Mouse (Mus musculus): ENCODE measurements around the gene Ranbp1. TPM values are rescaled to one million over a fixed set of nuclear protein-coding genes. Genes with fewer than 3 reads are reported as not detected.
A peak's percentile ranks its signal among the peaks of the same experiment; 100 is the strongest.
"Not testable (repeated sequence)": the region's sequence is repeated elsewhere in the genome, so short reads cannot be mapped to it uniquely, and the experiment has no call there.

Gene Ranbp1
- polyA plus RNA-seq (2014; fragmentation: Nextera tagmentation; extraction: Ambion mirVana), result 515 and 520 TPM in 2 replicates

DNA sequence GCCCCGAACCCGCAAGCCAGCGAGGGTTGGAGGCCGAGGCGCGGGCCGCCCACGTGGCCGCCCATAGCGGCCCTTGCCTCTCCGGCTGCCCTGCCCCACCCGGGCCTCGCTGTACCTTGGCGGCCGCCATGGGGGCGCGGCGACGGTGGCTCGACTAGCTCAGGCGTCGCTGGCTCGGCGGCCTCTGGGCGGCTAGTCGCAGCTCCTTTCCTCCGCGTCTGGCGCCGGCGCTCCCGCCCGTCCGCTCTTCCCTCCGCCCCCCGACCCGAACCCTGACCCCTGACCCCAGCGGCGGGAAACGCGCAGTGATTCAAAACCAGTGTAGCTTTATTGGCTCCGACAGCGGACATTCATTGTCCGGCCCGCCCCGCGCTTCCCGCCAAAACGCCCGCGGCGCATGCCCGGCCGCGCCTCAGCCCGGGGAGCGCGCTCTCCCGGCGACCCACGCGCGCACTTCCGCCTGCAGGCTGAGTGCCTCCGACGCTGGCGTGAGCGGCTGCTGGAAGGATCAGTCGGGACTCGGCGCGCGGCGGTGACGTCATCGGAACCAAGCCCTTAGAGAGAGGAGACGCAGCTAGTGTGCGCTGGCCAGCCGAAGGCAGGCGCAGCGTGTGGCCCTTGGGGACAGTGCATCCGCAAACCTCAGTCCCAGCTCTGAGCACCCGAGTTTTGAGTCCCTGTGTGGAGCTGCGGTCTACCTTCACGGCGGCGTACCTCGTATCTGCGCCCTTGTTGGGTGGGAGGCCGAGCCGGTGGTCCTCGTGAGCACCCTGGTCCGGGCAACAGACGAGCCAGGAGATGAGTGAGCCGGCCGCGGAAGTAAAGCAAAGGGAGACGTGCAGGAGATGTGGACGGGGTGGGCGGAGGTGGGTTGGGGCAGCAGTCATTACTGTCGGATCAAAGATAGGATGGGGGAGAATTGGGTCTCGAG is at the start of gene Ranbp1, which contains the start of gene Trmt2a:
Gene Ranbp1 (minus strand): TSS at position 300 of the 931 bp plus-strand sequence.
Gene Trmt2a (plus strand): TSS at position 247 of the 931 bp plus-strand sequence.
- peaks cover 30% of the 10 kb centered on the region for H3K4me1 ChIP-seq (ENCODE audit: control insufficient read depth, insufficient read depth, low read length)
- peak within 1 kb of the TSS; percentile 88 for H3K4me2 ChIP-seq (ENCODE audit: low read depth, low read length)
- peak within 1 kb of the TSS; percentile 93 for H3K9ac ChIP-seq (ENCODE audit: low read depth, low read length)
- H3K9me3 ChIP-seq (ENCODE audit: control insufficient read depth, low read length), result no peaks in the 10 kb centered on the region
- ATAC-seq (ENCODE audit: low read depth), result peak; percentile 96
- peak within 1 kb of the TSS; percentile 85 for H3K4me3 ChIP-seq (ENCODE audit: low read depth, low read length)
- DNase-seq (ENCODE audit: low spot score), result peak; percentile 99
- H3K27ac ChIP-seq (replicated peaks; ENCODE audit: low read depth, low read length), result peak within 1 kb of the TSS; percentile 90
- H3K27me3 ChIP-seq (replicated peaks; ENCODE audit: control insufficient read depth, insufficient read depth, low read length), result no peaks in the 10 kb centered on the region
- WGBS, result under 1% methylated on average over 49 of the region's 102 CpGs
- peaks cover 71% of the 10 kb centered on the region for H3K36me3 ChIP-seq (ENCODE audit: control insufficient read depth, insufficient read depth, low read length)

GRCm38 (mm10) chr16:18289614-18290013 is 41.1 kb upstream of the Ranbp1 start:
- 0 out of 2 replicates have a peak, but pooled peaks have one; percentile 1 for ATAC-seq (ENCODE audit: low read depth)
- not testable (repeated sequence) for H3K9me3 ChIP-seq (ENCODE audit: control insufficient read depth, low read length); DNase-seq (ENCODE audit: low spot score); H3K27me3 ChIP-seq (replicated peaks; ENCODE audit: control insufficient read depth, insufficient read depth, low read length)
- peaks cover 18% of the 10 kb centered on the region for H3K4me1 ChIP-seq (ENCODE audit: control insufficient read depth, insufficient read depth, low read length)
- peaks cover 14% of the 10 kb centered on the region; the same call in 1 of the 2 replicates for H3K36me3 ChIP-seq (ENCODE audit: control insufficient read depth, insufficient read depth, low read length)
- H3K4me3 ChIP-seq (ENCODE audit: low read depth, low read length), result peak overlapping the region; percentile 92
- 0% methylated on average over 9 of the region's 10 CpGs for WGBS
- peak overlapping the region; percentile 70 for H3K27ac ChIP-seq (replicated peaks; ENCODE audit: low read depth, low read length)
- peak overlapping the region; percentile 47 for H3K4me2 ChIP-seq (ENCODE audit: low read depth, low read length)
- H3K9ac ChIP-seq (ENCODE audit: low read depth, low read length), result peak overlapping the region; percentile 60

DNA sequence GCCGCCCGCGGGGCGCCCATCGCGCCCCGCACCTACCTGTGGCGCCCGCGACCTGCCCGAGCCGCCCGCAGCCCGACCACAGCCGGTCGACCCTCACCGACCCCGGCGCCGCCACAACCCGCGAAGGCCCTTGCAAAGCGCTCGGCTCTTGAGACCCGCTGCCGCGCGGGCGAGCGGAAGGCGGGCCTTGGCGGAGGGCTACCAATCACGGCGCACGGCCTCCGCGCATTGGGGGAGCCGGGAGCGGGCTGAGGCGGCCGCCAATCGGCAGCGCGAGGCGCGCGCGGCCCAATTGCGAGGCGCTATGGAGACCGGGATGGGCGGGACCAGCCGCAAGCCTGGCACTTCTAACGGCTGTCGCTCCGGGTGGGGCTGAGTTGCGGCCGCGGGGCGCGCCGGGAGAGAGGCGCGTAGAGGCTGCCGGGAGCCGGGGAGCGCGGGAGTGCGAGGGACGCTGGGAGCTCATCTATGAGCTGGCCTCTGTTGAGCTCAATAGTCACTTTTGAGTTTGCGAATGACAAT is 40.6 kb upstream of the Ranbp1 start, which contains the start of gene Dgcr8:
Gene Dgcr8 (minus strand): TSS at position 180 of the 522 bp plus-strand sequence.
- Histone ChIP-seq H3K9ac (ENCODE audit: low read depth, low read length) (peak within 1 kb of the TSS; percentile 98), H3K9me3 (ENCODE audit: control insufficient read depth, low read length) (no peaks in the 10 kb centered on the region), H3K4me3 (ENCODE audit: low read depth, low read length) (peak within 1 kb of the TSS; percentile 92), H3K27me3 (replicated peaks; ENCODE audit: control insufficient read depth, insufficient read depth, low read length) (no peaks in the 10 kb centered on the region), H3K36me3 (ENCODE audit: control insufficient read depth, insufficient read depth, low read length) (peaks cover 19% of the 10 kb centered on the region), H3K4me1 (ENCODE audit: control insufficient read depth, insufficient read depth, low read length) (peaks cover 18% of the 10 kb centered on the region), H3K4me2 (ENCODE audit: low read depth, low read length) (peak within 1 kb of the TSS; percentile 94), H3K27ac (replicated peaks; ENCODE audit: low read depth, low read length) (peak within 1 kb of the TSS; percentile 90)
- DNase-seq (ENCODE audit: low spot score) (peak; percentile 99), ATAC-seq (ENCODE audit: low read depth) (peak; percentile 99)
- whole genome bisulfite sequencing, result under 1% methylated on average over 28 of the region's 71 CpGs

DNA sequence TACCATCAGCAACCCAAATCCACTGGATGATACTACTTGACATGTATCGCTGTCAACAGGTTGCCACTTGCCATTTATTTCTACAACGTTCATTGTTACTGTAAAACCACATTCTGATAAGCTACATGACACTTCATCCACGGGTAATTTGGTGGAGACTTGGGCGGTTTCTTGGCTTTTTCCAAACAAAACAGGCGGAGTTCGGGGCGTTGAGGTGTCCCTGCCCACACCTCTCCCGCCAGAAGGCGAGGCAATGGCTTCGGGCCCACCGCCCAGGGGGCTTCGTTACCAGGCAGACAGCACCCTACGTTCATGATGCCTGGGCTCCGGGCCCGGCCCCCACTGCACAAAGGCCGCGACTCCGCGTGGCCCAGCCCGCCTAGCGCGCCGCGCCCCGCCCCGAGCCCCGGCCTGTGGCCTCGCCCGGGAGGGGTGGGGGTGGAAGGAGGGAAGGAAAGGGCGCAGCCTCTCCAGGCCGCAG is 40.1 kb upstream of the Ranbp1 start:
- Histone ChIP-seq H3K9me3 (ENCODE audit: control insufficient read depth, low read length) (no peaks in the 10 kb centered on the region), H3K27me3 (replicated peaks; ENCODE audit: control insufficient read depth, insufficient read depth, low read length) (no peaks in the 10 kb centered on the region), H3K9ac (ENCODE audit: low read depth, low read length) (peak overlapping the region; percentile 98), H3K4me3 (ENCODE audit: low read depth, low read length) (peak overlapping the region; percentile 92), H3K36me3 (ENCODE audit: control insufficient read depth, insufficient read depth, low read length) (peaks cover 24% of the 10 kb centered on the region), H3K27ac (replicated peaks; ENCODE audit: low read depth, low read length) (peak overlapping the region; percentile 90), H3K4me1 (ENCODE audit: control insufficient read depth, insufficient read depth, low read length) (peaks cover 18% of the 10 kb centered on the region), H3K4me2 (ENCODE audit: low read depth, low read length) (peak overlapping the region; percentile 94)
- DNase-seq (ENCODE audit: low spot score), result no peak
- ATAC-seq (ENCODE audit: low read depth), result peak; percentile 88
- WGBS, result 0% methylated on average over 26 of the region's 31 CpGs

GRCm38 (mm10) chr16:18288166-18288565 is 39.6 kb upstream of the Ranbp1 start:
- no peaks in the 10 kb centered on the region for H3K27me3 ChIP-seq (replicated peaks; ENCODE audit: control insufficient read depth, insufficient read depth, low read length)
- no peak for ATAC-seq (ENCODE audit: low read depth)
- peak overlapping the region; percentile 98 for H3K9ac ChIP-seq (ENCODE audit: low read depth, low read length)
- H3K9me3 ChIP-seq (ENCODE audit: control insufficient read depth, low read length), result no peaks in the 10 kb centered on the region
- H3K27ac ChIP-seq (replicated peaks; ENCODE audit: low read depth, low read length), result peak overlapping the region; percentile 90; the same call in 1 of the 2 replicates
- H3K4me2 ChIP-seq (ENCODE audit: low read depth, low read length), result peak overlapping the region; percentile 94
- peaks cover 28% of the 10 kb centered on the region for H3K36me3 ChIP-seq (ENCODE audit: control insufficient read depth, insufficient read depth, low read length)
- H3K4me1 ChIP-seq (ENCODE audit: control insufficient read depth, insufficient read depth, low read length), result peaks cover 18% of the 10 kb centered on the region
- peak; percentile 28 for DNase-seq (ENCODE audit: low spot score)
- H3K4me3 ChIP-seq (ENCODE audit: low read depth, low read length), result peak overlapping the region; percentile 92
- 2% methylated on average over 4 of the region's 4 CpGs for WGBS

GRCm38 (mm10) chr16:18275166-18275565 is 26.6 kb upstream of the Ranbp1 start:
- DNase-seq (ENCODE audit: low spot score), result no peak
- no peak overlapping the region for H3K27ac ChIP-seq (replicated peaks; ENCODE audit: low read depth, low read length)
- H3K36me3 ChIP-seq (ENCODE audit: control insufficient read depth, insufficient read depth, low read length), result peaks cover 94% of the 10 kb centered on the region
- 72% methylated on average over 2 of the region's 2 CpGs for WGBS
- H3K4me3 ChIP-seq (ENCODE audit: low read depth, low read length), result no peak overlapping the region
- no peaks in the 10 kb centered on the region for H3K27me3 ChIP-seq (replicated peaks; ENCODE audit: control insufficient read depth, insufficient read depth, low read length)
- H3K4me1 ChIP-seq (ENCODE audit: control insufficient read depth, insufficient read depth, low read length), result no peaks in the 10 kb centered on the region
- H3K4me2 ChIP-seq (ENCODE audit: low read depth, low read length), result no peak overlapping the region
- no peak overlapping the region for H3K9ac ChIP-seq (ENCODE audit: low read depth, low read length)
- no peaks in the 10 kb centered on the region for H3K9me3 ChIP-seq (ENCODE audit: control insufficient read depth, low read length)
- no peak for ATAC-seq (ENCODE audit: low read depth)

- Histone ChIP-seq H3K36me3 (ENCODE audit: control insufficient read depth, insufficient read depth, low read length) (peaks cover 94% of the 10 kb centered on the region), H3K4me3 (ENCODE audit: low read depth, low read length) (no peak overlapping the region), H3K9ac (ENCODE audit: low read depth, low read length) (no peak overlapping the region), H3K9me3 (ENCODE audit: control insufficient read depth, low read length) (no peaks in the 10 kb centered on the region), H3K27me3 (replicated peaks; ENCODE audit: control insufficient read depth, insufficient read depth, low read length) (no peaks in the 10 kb centered on the region), H3K4me2 (ENCODE audit: low read depth, low read length) (no peak overlapping the region), H3K4me1 (ENCODE audit: control insufficient read depth, insufficient read depth, low read length) (no peaks in the 10 kb centered on the region), H3K27ac (replicated peaks; ENCODE audit: low read depth, low read length) (no peak overlapping the region)
- ATAC-seq (ENCODE audit: low read depth), result no peak
- no peak for DNase-seq (ENCODE audit: low spot score)
- WGBS, result 92% methylated on average over 5 of the region's 5 CpGs
Observed at GRCm38 (mm10) chr16:18268182-18268581, 19.6 kb upstream of the Ranbp1 start.

DNA sequence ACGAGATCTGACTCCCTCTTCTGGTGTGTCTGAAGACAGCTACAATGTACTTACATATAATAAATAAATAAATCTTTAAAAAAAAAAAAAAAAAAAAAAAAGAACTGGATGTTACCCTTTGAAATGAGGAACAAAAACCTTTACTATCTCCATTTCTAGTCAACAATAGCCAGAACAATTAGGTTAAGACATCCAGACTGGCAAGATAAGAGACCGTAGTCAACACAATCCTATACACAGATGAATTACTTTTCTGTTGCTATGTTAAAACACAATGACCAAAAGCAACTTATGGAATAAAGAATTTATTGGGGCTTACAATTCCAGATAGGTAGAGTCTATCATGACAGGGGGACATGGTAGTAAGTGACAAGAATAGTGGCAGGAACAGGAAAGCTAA is 16.5 kb upstream of the Ranbp1 start:
- no peak for ATAC-seq (ENCODE audit: low read depth)
- WGBS, result 81% methylated on average over 2 of the region's 2 CpGs
- no peaks in the 10 kb centered on the region for H3K4me1 ChIP-seq (ENCODE audit: control insufficient read depth, insufficient read depth, low read length)

More for the DNA sequence above, 16.5 kb upstream of the Ranbp1 start:
- H3K27ac ChIP-seq (replicated peaks; ENCODE audit: low read depth, low read length), result no peak overlapping the region
- H3K4me2 ChIP-seq (ENCODE audit: low read depth, low read length), result no peak overlapping the region
- no peaks in the 10 kb centered on the region for H3K27me3 ChIP-seq (replicated peaks; ENCODE audit: control insufficient read depth, insufficient read depth, low read length)
- H3K4me3 ChIP-seq (ENCODE audit: low read depth, low read length), result no peak overlapping the region
- H3K9ac ChIP-seq (ENCODE audit: low read depth, low read length), result no peak overlapping the region
- DNase-seq (ENCODE audit: low spot score), result no peak
- no peaks in the 10 kb centered on the region for H3K9me3 ChIP-seq (ENCODE audit: control insufficient read depth, low read length)
- peaks cover 93% of the 10 kb centered on the region for H3K36me3 ChIP-seq (ENCODE audit: control insufficient read depth, insufficient read depth, low read length)
